Mouse (Mus musculus) right cerebral cortex, postnatal 36 days (tissue): ENCODE data around the gene Eif5a.
"Not testable (repeated sequence)": the region's sequence is repeated elsewhere in the genome, so short reads cannot be mapped to it uniquely, and the experiment has no call there.

Experiments
- DNase-seq, 2 experiments: peaks; one replicate each; pipeline ENCODE4 v3.0.0; 2022; ENCODE audit warnings: low spot score in 2 of 2, mixed read lengths in 1 of 2

Gene Eif5a

DNA sequence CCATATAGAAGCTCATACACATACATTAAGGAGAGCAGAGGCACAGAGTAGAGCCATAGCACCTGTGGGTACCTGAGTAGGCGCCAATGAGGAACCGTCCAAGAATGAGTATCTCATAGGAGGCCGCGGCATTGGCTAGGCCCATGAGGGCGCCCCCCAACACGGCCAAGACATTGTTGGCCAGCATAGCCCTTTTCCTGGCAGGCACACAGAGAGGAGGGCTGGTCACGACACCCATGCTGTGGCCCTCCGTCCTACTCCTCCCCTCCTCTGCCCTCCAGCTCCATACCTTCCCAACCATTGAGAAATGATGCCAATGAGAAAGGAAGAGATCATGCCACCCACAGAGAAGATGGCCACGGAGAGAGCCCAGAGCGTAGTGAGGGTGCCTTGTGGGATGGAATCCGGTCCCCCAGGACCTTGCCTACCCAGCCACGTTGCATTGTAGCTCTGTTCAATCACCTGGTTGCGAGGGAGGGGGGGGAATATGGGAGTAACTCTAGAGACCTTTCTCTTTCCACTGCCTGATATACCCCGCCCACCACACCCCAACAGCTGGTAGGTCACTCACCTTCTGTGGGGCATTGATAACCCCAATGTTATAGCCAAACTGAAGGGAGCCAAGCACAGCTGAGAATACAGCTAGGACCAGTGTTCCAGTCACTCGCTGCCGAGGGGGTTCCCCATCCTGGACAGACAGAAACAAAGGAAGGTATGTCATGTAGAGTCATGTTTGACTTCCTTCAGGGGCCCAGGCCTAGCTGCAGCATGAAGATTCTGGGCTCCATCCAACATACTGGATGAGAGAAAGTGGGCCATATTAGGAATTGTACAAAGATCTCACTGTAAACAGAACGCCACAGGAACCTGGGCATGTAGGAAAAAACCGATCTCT is 24.5 kb upstream of the Eif5a start:
- DNase-seq: no peak

DNA sequence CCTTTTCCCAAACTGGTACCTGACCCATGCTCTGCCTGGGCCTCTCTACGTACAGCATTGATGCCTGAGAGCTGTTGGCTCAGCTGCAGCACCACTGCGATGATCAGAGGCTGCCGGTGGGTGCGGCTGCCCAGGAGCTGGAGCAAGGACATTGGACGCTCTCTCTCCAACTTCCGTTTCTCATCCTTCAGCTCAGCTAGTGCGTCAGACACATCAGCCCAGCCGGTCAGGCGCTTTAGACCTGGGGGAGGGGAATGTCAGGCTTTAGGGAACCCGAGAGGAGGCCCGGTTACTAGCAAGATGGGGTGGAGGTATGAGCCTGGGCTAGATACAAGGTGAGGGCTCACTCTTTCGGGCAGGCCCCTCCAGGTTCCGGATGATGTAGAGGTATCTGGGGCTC is 23.5 kb upstream of the Eif5a start:
- no peak for DNase-seq

DNA sequence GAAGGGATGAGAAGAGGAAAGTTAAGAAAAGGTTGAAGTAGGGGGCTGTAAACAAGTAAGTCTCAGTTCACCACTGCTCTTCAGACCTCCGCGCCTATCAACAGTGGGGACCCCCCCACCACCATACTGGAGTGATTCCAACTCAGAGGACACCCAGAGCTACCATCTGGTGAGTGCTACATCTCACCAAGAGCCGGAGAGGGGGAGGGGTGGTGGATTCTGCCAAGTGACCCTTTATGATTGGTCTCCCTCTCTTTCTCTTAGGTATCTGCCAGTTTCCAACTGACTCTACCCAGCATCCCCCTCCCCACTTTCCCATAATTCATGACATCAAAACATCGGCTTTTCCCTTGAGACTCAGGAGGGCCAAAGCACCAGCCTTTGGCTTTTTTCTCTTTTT is 19.2 kb upstream of the Eif5a start:
- no peak for DNase-seq

DNA sequence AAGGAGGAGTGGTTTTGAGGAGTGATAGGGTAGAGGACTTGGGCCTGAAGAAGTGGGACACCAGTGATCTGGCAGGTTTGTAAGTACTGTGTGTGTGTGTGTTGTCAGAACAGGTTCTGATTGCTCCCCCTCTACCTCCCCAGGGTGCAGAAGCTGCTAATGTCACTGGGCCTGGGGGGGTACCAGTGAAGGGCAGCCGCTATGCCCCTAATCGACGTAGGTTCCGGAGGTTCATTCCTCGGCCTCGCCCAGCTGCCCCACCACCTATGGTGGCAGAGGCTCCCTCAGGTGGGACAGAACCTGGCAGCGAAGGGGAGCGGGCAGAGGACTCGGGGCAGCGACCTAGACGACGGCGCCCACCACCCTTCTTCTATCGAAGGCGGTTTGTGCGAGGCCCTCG is 18.0 kb upstream of the Eif5a start:
- no peak for DNase-seq

DNA sequence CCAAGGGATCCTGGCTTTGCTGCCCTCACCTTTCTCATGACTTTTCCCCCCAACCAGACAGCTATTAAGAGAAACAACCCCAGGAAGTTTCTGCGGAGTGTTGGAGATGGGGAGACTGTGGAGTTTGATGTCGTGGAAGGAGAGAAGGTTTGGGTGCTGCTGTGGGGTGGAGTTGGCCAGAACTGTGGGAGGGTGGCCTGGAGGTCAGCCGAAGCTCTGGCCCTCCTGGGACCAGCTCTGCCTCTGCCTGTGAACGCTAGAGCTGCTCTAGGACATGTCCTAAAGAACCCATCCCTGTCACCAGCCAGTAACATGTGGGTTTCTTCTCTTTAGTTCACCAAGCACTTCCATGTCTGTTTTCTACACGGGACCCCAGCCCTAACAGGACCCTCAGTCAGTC is 17.4 kb upstream of the Eif5a start:
- no peak for DNase-seq

DNA sequence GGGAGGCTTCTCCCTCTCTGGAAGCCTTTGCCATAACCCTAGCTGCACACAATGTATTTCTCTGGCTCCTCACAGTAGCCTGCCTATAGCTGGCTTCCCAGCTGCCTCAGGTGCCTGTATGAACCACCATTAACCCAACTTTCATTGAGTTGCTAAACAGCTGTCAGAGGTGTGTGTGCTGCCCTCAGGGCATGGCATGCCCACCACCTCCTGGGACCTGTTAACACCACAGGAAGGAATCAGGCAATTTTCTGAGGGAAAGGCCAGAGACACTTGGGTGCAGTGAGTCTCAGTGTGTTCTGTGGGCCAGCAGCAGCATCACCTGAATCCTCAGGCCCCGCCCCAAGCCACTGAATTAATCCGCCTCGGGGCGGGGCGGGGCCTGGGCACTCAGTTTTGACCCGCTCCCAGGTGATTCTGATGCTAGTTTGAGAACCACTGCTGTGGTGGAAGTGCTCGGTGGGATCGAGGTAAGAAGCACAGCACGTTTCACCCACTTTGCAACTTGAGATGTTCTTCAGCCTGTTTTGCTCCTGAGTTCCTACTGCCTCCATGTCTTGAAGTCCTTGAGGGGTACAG is 16.7 kb upstream of the Eif5a start:
- no peak for DNase-seq

DNA sequence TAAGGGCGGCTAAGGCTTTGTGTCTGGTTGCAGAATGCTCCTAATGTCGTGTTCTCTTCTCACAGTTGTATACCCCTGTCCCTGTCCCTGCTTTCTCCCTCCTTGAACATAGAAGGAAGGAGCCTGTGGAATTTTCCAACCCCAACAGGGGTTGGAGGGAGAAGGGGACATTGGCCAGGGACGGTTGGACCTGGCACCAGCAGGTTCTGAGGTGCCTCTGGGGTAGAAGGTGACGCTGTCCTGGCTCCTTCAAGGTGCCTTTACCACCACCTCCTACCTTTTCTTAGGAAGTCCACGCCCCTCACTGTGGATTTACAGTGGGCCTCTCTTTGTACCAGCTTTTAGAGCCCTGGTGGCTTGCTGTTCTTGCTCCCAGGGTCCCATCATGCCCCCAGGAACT is 16.1 kb upstream of the Eif5a start:
- DNase-seq: no peak

DNA sequence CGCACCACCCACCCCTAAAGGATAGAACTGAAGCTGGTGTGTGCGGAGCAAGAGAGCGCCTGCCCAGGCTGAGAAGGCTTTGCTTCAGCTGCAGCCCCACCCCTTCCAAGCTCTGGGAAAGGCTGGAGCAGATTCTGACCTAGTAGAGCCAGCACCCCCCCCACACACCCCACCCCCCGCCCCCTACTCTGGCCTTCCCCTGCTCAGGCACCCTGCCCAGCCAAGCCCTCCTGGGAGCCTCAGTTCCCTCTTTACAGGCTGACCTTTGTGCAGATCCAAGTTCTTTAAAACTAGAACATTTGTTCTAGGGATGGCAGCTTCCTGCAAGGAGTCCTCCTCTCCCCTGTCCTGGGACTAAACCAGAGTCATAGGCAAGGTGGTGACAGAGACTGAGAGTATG is 15.6 kb upstream of the Eif5a start:
- no peak for DNase-seq

DNA sequence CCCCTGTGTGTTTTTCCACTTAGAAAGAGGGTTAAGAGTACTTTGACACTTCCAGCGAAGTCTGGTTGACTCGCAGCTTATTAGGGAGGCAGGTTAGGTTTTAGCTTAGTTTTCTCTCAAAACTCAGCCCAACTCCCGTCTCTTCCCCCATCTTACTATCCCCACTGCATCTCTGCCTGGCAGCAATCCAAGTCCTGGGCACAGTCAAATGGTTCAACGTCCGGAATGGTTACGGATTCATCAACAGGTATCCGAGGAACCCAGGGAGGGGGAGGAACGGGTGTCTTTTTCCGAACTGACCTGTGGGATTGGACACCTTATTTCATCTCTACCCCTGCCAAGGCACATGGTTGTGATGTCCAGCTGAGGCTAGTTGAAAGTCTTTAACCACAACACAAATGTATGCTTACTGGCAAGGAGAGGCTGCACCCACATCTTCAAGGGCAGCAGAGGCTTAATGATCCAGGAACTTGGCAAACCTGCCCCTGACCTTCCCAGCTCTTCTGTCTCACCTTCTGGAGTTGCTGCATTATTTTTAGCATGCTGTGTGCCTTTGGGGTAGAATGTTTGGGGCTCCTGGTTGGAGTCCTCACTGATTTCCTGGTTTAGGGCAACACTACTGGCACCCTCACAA is 15.1 kb upstream of the Eif5a start:
- DNase-seq: no peak

DNA sequence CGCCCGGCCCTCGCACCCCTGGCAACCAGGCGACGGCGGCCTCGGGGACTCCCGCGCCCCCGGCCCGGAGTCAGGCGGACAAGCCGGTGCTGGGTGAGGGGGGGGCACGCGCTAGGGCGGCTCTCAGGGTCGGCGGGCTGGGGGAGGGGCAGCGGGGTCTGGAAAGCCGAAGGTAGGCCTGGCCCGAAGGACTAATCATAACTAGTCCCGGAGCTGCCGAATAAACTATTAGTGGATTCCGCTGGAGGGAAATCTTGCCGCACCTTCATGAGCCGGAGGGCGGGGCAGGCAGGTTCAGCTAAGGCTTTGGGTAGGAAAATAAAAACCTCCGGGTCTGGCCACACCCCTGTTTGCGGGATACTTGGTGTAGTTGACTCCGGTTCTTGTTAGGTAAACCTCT is 14.4 kb upstream of the Eif5a start:
- DNase-seq: no peak

DNA sequence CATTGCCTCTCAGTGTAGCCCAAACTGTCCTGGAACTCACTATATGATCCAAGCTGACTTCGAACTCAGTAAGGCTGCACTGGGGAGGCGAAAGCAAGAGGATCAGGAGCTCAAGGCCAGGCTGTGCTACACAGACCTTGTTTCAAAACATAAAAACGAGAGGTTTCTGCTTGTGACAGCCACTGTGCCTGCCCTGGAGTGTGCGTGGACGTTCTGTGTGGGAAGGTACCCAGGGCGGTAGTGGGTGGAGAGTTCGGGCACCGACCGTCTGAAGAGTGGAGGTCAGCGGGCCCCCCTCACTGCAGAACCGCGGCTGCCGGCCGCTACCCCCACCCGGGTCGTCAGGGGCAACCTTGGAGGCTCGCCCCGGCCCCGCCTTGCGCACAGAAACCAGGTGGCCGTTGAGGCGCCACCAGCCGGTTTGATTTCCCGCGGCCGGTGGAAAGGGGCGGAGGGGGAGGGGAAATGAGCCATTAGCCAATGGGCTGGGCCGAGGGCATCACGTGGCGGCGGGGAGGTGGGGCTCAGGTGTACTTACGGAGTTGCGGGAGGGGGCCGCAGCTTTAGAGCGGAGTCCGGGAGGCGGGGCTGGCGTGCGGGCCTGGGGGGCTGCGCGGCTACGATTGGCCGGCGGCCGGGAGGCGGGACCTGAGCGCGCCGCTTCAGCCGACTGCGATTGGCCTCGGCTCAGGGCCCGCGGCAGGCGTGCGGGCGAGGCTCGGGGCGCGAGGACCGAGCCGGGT is 13.6 kb upstream of the Eif5a start, which contains the start of gene Ybx2:
Ybx2 (plus strand) TSS at position 660 of the 743 bp plus-strand sequence.
- DNase-seq: peak; percentile 80 to 82

DNA sequence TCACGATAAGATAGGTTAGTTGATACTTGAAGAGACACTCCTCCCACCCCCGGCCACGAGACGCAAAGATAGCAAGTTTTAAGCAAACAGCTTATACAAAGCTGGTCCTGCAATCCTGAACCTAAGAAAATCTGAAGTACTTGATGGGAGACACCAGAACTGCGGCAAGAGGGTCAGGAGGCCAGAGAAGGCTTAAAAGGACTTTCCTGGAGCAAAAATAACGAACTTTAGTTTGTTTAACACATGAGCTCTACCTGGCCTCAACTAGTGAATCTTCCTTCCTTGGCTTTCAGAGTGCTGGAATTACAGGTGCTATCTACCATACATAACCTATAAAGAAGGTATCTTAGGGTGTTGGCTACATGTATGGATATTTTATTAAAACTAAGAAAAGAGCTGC is 12.9 kb upstream of the Eif5a start:
- no peak for DNase-seq

DNA sequence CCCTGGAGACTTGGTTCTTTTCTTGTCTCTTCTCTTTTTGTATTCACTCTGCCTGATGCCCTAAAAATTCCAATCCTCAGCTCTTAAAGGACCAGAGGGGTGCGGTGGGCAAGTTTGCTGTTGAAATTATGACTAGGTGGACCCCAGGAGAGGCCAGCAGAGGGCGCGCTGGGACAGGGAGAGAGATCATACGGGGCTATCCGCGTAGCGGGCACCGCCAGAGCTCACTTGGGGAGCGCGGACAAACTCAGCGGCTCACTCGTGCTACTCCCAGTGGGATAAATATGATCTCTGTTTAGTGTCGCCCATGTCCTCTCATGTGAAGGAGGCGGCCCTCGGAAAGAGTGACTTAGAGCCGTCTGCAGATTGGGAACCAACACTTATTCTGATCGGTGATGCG is 12.4 kb upstream of the Eif5a start:
- DNase-seq: peak; percentile 56 to 66

DNA sequence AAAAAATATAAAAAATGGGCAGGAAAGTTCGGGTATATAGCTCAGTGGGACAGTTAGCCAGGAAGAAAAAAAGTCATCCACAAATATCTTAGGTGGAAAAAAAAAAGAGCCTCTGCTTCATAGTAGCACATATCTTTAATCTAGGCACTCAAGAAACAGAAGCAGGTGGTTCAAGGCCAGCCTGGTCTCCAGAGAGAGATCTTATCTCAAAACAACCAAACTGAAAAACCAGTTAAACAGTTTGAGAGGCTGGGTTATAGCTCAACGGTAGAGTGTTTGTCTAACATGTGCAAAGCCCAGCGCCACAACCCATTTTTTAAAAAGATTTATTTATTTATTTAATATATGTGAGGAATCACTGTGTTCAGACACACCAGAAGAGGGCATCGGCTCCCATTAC is 11.3 kb upstream of the Eif5a start:
- no peak for DNase-seq

DNA sequence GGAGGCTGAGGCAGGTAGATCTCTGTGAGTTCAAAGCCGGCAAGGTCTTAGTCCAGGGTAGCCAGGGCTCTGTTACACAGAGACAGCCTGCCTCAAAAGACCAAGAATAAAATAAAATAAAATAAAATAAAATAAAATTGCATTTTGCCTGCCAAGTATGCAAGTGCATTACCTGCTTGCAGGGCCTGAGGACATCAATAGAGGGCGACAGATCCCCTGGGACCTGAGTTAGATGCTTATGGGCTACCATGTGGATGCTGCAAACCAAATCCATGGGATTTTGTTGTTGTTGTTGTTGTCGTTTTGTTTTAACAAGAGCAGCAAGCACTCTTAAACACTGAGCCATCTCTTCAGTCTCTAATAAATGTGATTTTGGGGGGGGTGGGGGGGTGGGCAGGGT is 10.5 kb upstream of the Eif5a start:
- no peak for DNase-seq

DNA sequence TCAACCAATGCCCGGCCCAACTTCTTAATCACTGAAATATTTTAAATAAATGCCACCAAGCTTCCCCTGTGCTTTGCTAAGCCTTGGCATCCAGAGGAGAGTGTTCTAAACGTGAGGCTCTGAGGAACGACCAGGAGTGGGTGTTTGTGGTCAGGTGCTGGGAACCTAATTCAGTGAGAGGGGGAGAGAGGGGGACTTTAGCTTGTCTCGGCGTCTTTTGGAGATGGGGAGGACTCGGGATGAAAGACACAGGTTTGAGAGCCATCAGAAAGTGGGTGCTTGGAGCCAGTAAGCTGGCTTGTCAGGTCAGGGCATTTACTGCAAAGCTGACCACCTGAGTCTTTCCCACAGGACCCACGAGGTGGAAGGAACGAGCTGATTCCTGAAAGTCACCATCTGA is 10.0 kb upstream of the Eif5a start:
- DNase-seq: no peak

DNA sequence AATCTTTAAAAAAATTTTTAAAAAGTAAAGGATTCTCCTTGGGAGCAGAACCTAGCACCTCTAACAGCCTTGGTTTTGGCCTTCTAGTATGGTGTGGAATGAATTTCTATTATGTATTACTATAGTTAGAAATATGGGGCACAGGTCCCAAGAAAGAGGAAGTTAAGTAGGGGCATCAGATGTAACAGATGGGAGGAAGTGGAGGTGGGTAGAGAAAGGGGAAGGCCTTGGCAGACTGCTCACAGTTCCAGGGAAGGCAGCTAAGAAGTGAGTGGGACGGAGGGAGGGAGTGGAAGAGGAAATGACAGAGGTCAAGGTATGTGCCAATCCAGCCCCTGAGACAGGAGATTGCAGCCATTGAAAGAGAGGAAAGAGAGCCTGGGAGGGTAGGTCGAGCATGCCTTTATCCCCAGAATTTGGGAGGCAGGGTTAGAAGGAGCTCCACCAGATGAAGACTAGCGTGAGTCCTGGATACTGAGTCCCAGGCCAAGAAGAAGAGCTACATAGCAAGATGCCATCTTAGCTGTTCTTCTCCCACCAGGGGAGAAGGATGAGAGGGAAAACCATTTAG is 9.3 kb upstream of the Eif5a start:
- no peak for DNase-seq

DNA sequence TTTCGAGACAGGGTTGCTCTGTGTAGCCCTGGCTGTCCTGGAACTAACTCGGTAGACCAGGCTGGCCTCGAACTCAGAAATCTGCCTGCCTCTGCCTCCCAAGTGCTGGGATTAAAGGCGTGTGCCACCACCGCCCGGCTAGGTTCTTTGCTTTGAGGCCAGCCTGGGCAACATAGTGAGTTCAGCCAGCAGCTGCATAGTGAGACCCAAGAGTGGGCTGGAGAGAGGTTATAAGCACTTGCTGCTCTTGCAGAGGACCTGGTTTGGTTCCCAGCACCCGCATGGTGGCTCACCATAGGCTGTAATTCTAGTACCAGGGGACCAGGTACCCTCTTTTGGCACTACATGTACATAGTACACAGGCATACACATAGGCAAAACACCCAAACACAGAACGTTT is 8.4 kb upstream of the Eif5a start:
- not testable (repeated sequence) for DNase-seq

DNA sequence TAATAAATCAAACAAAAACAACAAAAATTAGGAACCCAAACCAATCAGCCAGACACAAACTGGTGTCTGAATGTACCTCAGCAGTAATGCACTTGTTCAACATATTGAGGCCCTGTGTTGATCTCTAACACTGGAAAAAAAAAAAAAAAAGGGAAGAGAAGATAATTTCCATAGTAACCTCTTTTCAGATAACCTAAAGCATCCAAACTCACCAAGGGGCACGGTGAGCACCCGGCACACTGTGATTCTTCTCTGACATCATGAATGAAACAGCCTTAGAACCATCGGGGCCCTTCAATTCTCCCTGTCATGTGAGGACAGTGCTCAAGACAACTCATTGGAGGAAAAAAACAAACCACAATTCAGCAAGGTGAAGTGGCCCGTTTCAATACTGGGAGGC is 8.0 kb upstream of the Eif5a start:
- DNase-seq: no peak

DNA sequence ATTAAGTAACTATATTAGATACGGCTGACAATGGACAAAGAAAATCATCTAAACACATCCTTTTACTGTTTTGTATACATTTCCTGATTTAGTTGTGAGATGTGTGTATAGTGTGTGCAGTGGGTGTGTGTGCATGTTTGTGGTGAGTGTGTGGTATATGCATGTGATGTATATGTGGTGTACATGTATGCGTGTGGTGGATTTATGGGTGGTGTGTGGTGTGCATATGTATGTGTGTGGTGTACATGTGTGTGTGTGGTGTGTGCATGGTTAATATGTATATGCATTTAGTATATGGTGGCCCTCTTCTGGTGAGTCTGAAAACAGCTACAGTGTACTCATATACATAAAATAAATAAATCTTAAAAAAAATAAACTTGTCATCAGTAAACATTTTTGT is 5.7 kb upstream of the Eif5a start:
- no peak for DNase-seq

DNA sequence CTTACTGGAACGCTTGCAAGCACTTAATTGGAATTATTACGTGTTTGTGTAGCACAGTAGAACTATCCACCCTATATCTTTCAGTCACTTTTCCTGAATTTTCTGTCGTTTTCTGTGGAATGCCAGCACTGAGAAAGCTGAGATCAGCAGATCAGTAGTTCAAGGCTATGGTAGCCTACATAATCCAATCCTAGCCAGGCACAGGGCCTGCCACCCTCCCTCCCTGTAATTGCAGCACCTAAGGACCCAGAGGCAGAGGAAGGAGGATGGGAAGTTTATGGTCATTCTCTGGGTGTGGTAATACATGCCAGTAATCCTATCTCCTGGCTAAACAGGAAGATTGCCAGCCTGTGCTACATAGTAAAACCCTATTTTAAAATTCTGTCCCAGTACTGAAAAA is 1.0 kb upstream of the Eif5a start:
- no peak for DNase-seq
